Mouse (Mus musculus) olfactory bulb, adult 2 months (tissue): Measurements from ENCODE around the gene Naaladl1.

Source experiments
- CTCF ChIP-seq: fragments of 200-500 bp; IDR thresholded peaks from 2 replicates; pipeline ENCODE4 v1.5.1; 2012; ENCODE audit warnings: low read depth, mild to moderate bottlenecking, low read length, moderate library complexity; ENCODE audit not compliant: insufficient read depth
- POLR2A ChIP-seq: fragments of 200-500 bp; IDR thresholded peaks from 2 replicates; pipeline ENCODE4 v1.6.1; 2012; ENCODE audit warnings: mild to moderate bottlenecking, low read depth, low read length, moderate library complexity; ENCODE audit not compliant: insufficient read depth

GRCm38 (mm10) chr19:6141394-6141749, 35.8 kb downstream of the Naaladl1 start, which contains the start of gene Arl2:
- no peak for TF ChIP-seq POLR2A
- no peak for TF ChIP-seq CTCF
